Mouse (Mus musculus) right cerebral cortex, postnatal 10 days (tissue): ENCODE results near the gene Cyb5r2.
A peak's percentile ranks its signal among the peaks of the same experiment; 100 is the strongest.

Experiments used
- DNase-seq, 2 experiments: peaks; one replicate each; pipeline ENCODE4 v3.0.0; 2021; ENCODE audit warnings: low spot score in 2 of 2

The Cyb5r2 gene

DNA sequence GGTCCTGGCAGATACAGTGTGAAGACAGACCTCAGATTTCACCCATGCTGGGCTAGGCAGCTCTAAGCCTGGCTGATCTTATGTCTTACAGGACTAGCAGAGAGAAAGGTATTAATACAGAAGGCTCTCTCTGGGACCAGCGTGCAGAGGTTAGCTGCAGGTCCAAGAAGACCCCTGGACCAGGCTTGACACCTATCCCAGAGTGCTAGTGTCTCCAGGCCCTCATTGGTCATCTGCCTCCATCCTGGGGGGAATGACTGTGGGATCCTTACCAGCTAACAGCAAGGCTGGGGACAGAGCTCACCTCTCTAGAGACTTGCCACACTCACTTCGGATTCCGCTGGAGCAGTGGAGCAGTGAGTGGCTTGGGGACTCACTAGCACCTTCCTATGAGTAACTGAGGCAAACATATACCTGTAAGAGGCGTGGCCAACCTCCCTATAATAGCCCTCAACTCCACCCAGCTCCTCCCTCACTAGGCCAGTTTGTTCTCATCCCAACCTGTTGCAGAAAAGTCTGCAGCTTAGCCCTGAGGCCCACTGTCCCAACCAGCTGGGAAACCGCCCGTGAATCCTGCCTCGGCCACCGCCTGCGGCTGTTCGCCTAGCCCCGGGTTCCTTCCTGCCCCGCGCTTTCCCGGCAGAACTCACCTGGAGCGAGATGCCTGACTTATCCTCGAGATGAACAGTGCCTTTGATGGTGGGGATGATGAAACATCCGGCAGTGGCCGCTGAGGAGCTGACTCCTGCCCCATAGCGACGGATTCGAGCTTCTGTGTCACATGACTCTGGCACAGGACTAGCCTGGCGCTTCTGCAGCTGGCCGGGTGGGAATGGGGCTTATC is at the start of gene Cyb5r2:
Gene Cyb5r2 (minus strand): TSS at position 725 of the 844 bp plus-strand sequence.
- DNase-seq = peak in 1 of 2 experiments; percentile 37

DNA sequence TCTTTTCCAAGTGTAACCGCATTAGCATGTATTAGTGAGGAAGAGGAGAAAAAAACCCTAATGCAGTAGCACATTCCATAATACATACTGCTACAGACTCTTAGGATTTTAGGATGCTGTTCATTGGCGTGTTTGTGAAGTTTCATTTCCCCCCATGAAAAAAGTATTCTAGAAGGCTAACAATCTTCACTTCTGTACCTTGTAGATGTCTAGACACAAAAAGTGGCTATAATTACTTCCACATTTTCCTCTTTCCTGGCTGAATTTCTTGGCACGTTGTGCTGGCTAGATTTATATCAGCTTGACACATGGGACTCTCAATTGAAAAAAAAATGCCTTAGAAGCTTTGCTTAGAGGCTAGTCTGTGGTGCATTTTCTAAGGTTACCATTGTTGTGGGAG is 44.3 kb upstream of the Cyb5r2 start:
- DNase-seq = no peak

DNA sequence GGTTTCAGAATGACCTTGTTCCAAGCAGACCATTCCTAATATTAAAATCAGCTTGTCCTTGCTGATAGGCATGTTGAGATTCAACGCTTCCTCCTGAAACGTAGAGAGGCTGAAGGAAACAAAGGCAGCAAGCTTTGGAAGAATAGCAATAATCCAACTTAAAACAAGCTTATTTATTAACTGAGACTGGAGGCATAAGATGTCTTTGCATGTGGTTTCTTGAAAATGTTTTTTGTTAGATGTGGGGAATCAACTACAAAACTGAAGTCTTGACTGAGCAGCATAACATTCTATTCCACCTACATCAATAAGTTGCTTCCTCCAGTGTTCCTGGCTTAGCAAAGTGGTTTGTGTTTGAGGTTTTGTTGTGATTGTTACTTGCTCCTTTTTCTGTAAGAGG is 43.3 kb upstream of the Cyb5r2 start, which contains the start of gene Ovch2:
Gene Ovch2 (minus strand): TSS at position 101 of the 400 bp plus-strand sequence.
- DNase-seq = no peak

DNA sequence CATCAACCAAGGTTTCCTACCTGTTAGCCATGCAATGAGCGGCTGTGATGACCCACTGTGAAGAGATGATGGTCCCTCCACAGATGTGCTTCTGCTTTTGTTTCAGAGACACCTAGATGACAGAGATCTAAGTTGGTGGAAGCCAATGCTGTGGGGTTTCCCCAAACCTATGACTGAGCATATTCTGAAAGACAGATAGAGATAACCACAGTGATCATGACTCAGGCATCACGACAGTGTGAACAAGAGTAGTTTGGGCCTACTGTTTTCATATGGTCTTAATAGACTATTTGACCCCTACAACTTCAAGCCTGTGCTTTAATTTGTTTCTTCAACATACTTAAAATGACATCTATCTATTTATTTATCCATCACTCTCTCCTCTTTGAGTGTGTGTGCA is 38.7 kb upstream of the Cyb5r2 start:
- no peak for DNase-seq

DNA sequence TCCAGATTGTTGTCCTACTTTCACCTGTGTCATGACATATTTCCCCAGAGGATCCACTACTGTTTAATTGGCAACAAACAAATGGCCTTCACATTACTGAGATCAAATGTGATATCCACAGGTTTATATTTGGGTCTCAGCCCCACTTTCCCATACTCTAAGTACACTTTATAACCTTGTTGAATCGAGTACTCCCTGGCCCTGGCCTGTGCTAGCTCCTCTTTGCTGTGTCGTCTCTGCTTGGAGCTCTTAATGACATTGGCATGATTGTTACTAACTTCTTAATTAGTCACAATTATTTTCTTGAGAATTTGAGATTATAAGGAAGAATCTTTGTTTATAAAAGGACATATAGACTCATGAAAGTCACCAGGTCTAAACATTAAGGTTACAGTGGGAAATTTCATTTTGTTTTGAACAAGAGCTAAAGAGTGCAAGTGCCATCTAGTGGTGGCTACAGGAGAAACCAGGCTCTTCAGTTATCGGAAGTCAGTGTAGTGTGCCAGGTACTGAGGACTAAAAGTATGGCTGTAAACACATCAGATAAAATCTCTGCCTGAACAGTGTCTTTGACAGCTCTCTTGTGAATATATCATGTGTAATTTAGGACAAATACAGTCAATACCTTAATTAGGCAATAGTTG is 30.3 kb upstream of the Cyb5r2 start:
- DNase-seq = peak; percentile 23 to 43

DNA sequence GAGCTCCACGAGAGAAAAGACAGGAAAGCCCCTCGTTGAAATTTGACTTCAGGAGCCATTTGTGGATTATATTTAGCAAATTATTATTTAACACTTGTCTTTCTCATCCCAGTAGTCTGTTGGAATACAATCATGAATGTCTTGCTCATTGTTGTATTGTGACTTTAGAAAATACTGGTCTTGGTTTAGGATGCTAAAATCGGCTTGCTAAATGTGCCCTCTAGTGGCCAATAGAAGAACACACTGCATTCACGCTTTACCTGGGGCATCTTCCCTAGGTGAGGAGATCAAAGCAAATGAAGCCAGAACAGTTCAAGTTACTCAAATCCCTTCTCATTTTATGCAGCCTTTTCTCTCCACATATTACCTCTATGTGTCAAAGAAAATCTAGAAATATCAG is 21.8 kb upstream of the Cyb5r2 start:
- DNase-seq = peak in 1 of 2 experiments; percentile 23

DNA sequence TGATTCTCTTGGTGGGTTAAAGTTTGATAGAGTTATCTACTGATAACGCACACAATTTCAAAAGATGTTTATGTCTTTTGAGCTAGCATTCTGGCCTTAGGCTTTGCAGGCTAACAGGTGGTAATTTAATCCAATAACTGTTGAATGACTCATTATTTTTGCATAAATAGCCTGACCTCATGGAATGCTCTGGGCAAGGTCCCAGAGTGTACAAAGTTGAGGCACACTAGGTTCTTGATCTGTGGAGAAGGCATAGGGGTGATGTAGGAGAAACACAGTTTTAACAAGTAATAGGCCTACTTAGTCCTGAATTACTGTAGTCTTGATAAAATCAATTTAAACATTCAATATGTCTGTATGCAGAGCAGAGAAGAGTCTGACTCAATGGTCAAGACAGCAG is 20.4 kb upstream of the Cyb5r2 start:
- no peak for DNase-seq

DNA sequence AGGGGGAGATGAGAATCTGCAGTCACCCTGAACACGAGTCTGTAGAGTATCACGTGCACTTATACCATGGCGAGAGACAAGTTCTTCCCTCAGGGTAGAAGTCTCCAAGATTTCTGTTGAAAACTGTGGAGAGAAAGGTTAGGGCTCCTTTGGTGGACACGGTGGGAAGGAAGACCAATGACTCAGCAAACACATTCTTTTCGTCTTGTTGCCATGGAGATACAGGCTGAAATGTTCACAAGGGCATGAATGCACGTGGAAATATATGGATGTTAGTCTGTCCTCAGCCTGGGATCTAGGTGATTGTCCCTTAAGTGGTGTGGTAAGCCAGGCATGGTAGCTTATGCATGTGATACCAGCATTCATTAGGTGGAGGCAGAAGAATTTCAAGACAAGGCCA is 13.0 kb upstream of the Cyb5r2 start:
- DNase-seq = no peak

DNA sequence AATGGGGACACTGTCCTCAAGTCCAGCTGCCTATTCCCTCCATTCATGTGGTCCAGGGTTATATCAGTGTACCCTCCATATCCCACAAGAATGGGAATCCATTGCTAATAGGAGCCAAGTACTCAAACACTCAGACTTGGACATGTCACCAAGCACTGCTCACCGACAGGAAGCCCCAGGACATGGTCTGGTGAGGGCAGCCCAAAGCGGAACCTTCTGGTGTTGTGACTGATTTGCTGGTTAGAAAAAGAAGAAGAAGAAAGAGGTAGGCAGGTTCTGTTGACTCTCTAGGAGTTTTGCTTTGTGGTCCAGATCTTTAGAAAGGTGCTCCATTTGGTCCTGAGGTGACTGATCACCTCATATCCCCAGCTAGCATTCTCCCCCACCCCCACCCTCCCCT is 1.1 kb downstream of the Cyb5r2 start:
- DNase-seq = no peak

DNA sequence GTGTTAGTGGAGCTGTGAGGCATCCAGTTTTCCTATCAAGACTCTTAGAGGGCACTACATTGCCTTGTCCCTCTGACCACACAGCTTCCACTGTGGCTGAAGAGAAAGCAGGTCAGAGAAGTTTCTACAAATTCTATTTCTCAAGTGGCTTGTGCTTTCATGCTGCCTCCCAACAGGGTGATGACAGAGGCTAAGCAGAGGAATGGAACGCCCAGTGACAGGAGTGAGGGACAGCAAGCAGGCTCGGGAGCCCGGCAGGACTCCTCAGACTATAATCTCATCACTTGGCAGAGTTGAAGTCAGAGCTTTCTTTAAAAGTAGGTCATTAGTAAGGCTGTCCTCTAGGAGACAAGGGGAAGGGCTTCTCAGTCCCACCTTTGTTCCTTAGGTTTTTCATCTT is 1.9 kb downstream of the Cyb5r2 start:
- DNase-seq = no peak

DNA sequence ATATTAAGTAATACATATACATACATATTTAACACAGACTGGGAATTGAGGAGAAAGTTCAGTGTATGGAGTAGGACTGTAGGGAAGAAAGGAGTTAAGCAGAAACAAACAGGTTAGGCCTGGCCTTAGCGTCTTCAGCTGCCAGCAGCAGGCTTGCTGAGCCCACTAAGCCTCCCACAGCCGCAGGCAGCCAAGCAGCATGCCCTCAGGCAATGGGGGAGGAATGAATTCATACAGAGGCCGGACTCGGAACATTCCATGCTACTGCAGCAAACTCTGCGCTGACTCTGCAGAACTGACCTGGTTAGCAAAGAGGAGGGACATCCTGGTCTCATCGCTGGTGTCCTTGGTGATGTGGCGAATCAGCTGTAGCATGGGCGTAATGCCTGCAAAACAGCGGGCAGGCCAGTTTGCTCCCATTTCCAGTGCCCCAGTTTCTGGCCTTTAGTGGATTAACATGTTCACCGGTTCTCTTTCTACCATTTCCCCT is 5.8 kb downstream of the Cyb5r2 start:
- DNase-seq = no peak

DNA sequence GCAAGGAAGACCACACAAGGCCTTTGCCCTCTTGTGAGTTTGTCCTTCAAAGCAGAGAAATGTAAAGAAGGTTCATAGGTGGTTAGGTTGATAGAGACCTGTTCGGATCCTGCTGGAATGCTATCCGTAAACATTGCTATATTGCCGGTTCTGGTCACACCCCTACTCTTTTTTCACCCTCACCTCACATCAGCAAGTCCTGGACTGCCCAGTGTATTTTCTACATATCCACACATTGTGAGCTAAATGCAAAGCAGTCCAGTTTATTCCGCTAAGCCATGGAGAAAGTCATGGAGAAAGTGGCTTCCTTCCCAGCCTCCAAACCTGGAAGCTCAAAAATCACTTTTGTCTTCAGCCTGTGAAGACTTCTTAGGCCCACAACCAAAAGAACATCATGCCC is 8.1 kb downstream of the Cyb5r2 start:
- no peak for DNase-seq

DNA sequence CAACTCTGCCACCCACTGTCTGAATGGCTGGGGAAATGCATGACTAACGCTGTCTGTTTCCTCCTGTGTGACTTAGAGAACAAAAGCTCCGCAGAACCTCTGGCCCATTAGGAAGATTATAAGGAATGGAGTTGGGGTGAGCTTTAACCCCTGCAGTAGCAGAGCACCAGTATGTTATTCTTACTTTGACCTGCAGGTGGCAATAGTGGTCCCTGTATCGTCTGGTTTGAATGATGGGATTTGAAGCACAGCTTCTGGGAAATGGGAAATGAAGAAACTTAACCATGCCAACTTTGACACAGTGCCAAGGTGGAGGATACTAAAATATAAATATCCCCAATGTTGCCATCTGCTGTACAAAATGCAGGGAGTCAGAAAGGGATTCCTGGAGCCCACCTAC is 8.6 kb downstream of the Cyb5r2 start:
- DNase-seq = peak; percentile 37 to 46

DNA sequence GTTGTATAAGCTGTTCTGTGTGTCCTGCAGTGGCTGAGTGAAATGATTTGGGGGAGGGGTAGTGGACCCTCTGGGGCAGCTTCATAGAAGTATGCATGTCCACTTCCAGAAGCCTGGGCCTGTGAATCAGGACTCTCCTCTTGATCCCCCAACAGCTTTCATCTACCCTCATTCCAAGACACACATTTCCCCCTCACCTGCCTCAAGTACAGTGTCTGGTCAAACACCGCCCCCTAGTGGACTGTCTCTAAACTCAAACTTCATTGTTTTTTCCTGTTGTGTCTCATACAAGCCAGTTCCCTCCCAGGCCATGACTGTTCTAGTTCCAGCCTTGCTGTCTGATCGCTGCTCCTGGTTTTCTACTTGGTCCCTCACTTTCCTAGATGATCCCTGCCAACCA is 9.9 kb downstream of the Cyb5r2 start:
- DNase-seq = peak in 1 of 2 experiments; percentile 71

DNA sequence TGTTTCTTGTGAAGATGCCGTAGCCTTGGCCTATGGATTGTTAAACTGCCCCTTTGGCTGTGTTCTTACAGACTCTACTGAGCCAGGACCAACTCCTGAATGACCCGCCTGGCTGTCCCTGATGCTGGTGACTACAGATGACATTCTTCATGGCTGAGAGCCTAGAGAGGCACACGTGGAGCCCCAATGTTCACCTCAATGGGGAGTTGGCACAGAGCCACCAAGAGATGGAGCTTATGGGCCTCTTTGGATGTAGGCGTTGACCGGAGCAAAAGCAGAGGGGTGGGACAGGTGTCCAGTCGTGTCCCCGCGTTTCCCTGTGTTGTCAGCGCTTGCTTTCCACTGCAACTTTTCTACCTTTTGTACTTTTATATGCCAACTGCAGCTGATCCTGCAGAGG is 10.4 kb downstream of the Cyb5r2 start:
- DNase-seq = no peak

DNA sequence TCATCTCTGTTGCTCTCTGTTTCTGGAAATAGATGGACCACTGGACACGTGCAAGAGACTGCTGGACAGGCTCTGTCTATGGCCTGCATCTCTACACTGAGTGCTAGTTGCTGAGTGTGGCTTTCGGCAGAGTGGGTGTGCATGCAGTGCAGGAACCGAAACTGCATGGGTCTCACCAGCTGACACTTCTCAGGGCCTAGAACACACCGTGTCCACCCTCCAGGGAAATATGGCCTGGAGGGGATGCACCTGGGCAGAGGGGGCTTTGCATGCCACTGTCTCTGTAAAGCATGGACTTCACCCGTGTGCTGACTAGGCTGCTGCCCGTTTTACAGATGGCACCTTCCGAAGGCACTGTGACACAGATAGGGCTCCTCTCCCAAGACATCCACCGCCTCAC is 11.8 kb downstream of the Cyb5r2 start:
- DNase-seq = no peak

DNA sequence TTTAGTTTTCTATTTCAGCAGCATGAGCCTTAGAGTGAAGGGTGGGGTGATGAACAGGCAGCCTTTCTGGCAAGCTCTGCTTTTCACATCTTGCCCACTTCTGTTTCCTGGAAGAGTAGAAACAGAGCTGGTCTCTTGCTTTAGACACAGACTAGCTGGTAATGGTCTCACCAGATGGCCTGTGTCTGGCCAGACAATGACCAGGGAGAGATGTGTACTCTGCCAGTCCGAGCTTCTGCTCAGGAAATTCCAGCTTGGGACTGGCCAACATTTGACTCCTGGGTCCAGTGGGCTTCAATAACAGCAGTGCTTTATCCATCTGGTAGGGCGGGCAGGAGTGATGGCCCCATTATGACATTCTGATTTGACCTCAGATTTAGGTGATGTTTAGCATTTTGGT is 12.7 kb downstream of the Cyb5r2 start:
- no peak for DNase-seq

DNA sequence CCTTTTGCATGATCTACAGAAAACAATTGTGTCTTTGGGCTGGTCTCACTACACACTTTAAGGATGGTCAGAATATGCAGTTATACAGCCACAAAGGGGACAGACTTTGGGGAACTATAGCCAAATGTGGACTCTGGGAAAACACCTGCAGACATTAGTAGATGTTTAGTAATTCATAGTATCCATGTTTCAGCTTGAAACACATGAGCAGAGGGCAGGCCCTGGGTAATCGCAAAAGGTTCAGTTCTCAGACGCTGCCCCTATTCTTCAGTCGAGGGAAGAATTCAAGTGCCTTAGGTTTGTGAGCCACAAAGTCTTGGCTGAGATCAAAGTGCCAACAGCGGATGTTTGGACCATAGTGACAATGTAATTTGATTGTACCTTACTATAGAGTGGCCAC is 13.4 kb downstream of the Cyb5r2 start:
- no peak for DNase-seq

DNA sequence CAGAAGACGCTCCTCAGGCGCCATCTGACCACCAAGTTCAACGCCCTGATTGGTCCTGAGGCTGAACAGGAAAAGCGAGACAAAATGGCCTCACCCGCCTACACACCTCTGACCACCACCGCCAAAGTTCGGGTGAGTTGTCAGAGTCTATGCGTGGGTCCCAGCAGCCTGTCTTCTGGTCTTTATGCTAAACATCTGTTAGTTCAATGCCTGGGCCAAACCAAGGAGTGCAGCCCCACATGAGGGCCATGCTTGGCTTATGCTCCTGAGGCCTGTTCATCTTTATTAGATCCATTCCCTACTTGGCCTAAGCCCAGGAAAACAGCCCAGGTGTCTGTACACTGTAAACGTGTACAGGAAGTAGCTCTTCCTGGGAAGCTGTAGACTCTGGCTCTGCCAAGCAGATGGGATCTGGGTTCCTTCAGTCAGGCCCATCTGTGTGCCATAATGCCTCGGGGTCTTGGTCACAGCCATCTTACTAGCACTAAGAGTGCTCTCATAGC is 14.8 kb downstream of the Cyb5r2 start:
- no peak for DNase-seq

DNA sequence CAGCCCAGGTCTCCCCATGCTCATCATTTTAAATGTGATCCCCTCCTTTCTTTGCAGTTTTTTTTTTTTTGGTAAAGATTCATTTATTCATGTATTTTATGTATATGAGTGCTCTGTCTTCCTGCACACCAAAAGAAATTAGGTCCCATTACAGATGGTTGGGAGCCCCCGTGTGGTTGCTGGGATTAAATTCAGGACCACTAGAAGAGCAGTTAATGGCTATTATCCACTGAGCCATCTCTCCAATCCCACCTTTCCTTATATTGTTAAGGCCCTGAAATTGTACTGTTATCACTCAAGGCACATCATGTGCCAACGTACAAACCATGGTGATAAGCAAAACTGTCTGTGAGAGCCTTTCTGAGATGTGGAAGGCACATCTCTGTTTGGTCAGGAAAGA is 19.1 kb downstream of the Cyb5r2 start:
- DNase-seq = peak; percentile 56 to 69

DNA sequence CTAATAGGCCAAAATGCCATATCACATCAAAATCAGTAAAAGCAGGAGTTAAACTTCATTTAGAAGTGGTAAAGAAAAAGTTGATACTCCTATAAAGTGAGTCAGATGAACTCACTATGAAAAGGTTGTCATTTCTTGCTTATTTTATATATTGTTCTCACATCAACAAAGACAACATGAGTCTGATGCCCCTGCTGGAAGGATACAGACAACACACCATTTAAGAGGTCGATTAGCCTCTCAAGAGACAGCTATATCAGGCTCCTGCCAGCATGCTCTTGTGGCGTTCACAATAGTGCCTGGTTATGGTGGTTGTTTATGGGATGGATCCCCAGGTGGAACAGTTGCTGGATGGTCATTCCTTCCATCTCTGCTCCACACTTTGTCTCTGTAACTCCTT is 24.7 kb downstream of the Cyb5r2 start:
- no peak for DNase-seq

DNA sequence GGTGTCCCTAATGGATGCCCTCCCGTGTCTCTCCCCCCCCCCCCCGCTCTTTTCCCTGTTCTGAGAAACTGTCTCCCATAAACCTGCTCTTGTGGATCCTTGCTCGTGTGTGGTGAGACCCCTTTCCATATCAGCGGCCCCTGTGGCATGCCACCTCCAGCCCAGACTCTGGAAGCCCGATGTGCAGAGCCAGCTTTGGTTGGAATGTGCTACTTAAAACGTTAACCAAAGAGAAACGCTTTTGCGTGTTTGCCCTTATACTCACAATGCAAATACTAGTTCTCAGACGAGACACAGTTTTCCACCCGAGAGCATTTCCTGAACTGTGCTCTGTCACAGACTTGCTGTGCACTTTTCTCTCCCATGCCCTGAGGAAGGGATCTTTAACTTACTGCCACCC is 27.2 kb downstream of the Cyb5r2 start:
- no peak for DNase-seq

DNA sequence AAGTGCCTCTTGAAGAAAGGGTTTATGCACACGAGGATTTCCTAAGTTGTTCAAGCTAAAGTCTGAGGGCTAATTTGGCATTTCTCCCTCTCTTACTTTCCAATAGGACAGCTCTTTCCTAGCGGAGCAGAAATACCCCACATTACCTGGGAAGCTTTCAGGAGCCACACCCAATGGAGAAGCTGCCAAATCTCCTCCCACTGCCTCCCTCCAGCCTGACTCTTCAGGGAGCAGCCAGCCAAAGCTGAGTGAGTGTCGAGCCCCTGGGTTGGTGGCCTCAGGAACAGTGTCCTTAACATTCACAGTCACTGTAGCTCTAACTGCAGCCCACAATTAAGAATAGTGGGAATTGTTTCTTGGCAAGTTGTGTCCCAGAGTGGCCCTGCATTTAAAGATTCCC is 30.3 kb downstream of the Cyb5r2 start:
- DNase-seq = no peak
